Mouse (Mus musculus): ENCODE measurements around the gene Gars. TPM values are rescaled to one million over a fixed set of nuclear protein-coding genes. Genes with fewer than 3 reads are reported as not detected.

Gene Gars
- total RNA-seq, 4 experiments from 2014 or later = 138 to 142 (median 140) TPM

GRCm38 (mm10) chr6:55036731-55037130, 1.1 kb upstream of the Gars start:
- DNase-seq (ENCODE audit: low spot score in 2 of 2) = no peak

GRCm38 (mm10) chr6:55038671-55039445, 1.1 kb downstream of the Gars start:
- DNase-seq (ENCODE audit: low spot score in 2 of 2) = no peak

- DNase-seq (ENCODE audit: low spot score in 2 of 2) = no peak
Measured at GRCm38 (mm10) chr6:55039446-55039783, 1.6 kb downstream of the Gars start.

GRCm38 (mm10) chr6:55040031-55040430, 2.2 kb downstream of the Gars start:
- DNase-seq (ENCODE audit: low spot score in 2 of 2) = no peak

- DNase-seq (ENCODE audit: low spot score in 2 of 2) = no peak
Measured at GRCm38 (mm10) chr6:55043206-55043605, 5.4 kb downstream of the Gars start.

GRCm38 (mm10) chr6:55044542-55044941, 6.7 kb downstream of the Gars start:
- no peak for DNase-seq (ENCODE audit: low spot score in 2 of 2)

- DNase-seq (ENCODE audit: low spot score in 2 of 2) = no peak
Measured at GRCm38 (mm10) chr6:55045326-55045725, 7.5 kb downstream of the Gars start.

GRCm38 (mm10) chr6:55049186-55049585, 11.4 kb downstream of the Gars start:
- no peak for DNase-seq (ENCODE audit: low spot score in 2 of 2)

- DNase-seq (ENCODE audit: low spot score in 2 of 2) = no peak
Measured at GRCm38 (mm10) chr6:55054491-55054890, 16.7 kb downstream of the Gars start.

- no peak for DNase-seq (ENCODE audit: low spot score in 2 of 2)
Measured at GRCm38 (mm10) chr6:55057427-55057826, 19.6 kb downstream of the Gars start.

GRCm38 (mm10) chr6:55060241-55060825, 22.5 kb downstream of the Gars start:
- no peak for DNase-seq (ENCODE audit: low spot score in 2 of 2)

GRCm38 (mm10) chr6:55061328-55061727, 23.5 kb downstream of the Gars start:
- DNase-seq (ENCODE audit: low spot score in 2 of 2) = no peak

- DNase-seq (ENCODE audit: low spot score in 2 of 2) = no peak
Measured at GRCm38 (mm10) chr6:55062200-55062599, 24.4 kb downstream of the Gars start.

- DNase-seq (ENCODE audit: low spot score in 2 of 2) = no peak
Measured at GRCm38 (mm10) chr6:55063793-55064476, 26.1 kb downstream of the Gars start.

GRCm38 (mm10) chr6:55064477-55064827, 26.6 kb downstream of the Gars start:
- DNase-seq (ENCODE audit: low spot score in 2 of 2) = no peak

GRCm38 (mm10) chr6:55065903-55066302, 28.1 kb downstream of the Gars start:
- DNase-seq (ENCODE audit: low spot score in 2 of 2) = no peak

GRCm38 (mm10) chr6:55076561-55077255, 38.9 kb downstream of the Gars start:
- DNase-seq (ENCODE audit: low spot score in 2 of 2) = no peak

- no peak for DNase-seq (ENCODE audit: low spot score in 2 of 2)
Measured at GRCm38 (mm10) chr6:55081379-55081778, 43.6 kb downstream of the Gars start.

- DNase-seq (ENCODE audit: low spot score in 2 of 2) = no peak
Measured at GRCm38 (mm10) chr6:55082261-55083051, 44.6 kb downstream of the Gars start.

GRCm38 (mm10) chr6:55087355-55087754, 49.5 kb downstream of the Gars start:
- DNase-seq (ENCODE audit: low spot score in 2 of 2) = no peak

- no peak for DNase-seq (ENCODE audit: low spot score in 2 of 2)
Measured at GRCm38 (mm10) chr6:55090639-55091038, 52.8 kb downstream of the Gars start.

Data from left cerebral cortex, adult 8-10 months (tissue).